Mouse (Mus musculus) lung, postnatal 0 days (tissue): ENCODE measurements around the gene Col4a3.
A peak's percentile ranks its signal among the peaks of the same experiment; 100 is the strongest.

Experiments
- CTCF ChIP-seq: IDR thresholded peaks from 2 replicates; pipeline ENCODE4 v1.5.1; 2016; ENCODE audit warnings: antibody characterized with exemption, mild to moderate bottlenecking
- EP300 ChIP-seq: IDR thresholded peaks from 2 replicates; pipeline ENCODE4 v1.6.1; 2016; ENCODE audit warnings: antibody characterized with exemption, mild to moderate bottlenecking, control low read depth

DNA sequence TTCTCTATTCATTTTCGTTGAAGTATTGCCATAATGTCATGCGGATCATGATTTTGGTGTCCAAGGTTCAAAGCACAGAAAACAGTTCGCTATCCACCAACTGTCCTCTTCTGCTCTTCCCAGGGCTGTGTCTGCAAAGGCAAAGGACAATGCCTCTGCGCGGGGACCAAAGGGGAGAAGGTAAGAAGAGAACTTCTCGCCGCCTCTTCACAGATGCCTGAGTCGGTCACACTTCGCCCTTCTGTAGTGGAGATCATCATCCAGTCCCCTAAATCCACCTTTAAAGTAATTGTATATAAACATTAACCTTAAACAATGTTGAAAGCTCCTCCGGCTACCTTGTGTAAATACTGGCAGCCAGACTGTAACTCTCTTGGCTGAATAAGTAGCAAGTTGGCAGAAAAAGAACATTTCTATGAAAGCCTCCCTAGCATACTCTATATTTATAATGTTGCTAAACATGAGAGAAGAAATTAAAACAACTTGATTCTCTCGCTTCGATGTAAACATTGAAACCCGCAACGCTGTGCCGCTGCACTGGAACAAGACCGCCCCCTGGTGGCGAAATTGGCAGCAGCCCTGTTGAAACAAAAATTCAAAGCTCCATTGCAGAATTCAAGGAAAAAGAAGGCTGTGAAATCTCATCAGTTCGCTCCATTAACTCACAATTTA lies 54.7 kb downstream of the Col4a3 start:
- TF ChIP-seq EP300: peak; percentile 64
- TF ChIP-seq CTCF: peak; percentile 96
